Mouse (Mus musculus): Measurements from ENCODE around the gene Itfg1.

GRCm38 (mm10) chr8:85717271-85717670, 123.5 kb downstream of the Itfg1 start:
- no peak for TF ChIP-seq CTCF (IDR thresholded peaks at IDR 0.05; ENCODE audit: control insufficient read depth, insufficient read depth, insufficient replicate concordance, low read depth, low read length)
- TF ChIP-seq POLR2A (IDR thresholded peaks at IDR 0.05; ENCODE audit: control insufficient read depth, low read depth, low read length): no peak
